Mouse (Mus musculus) cortical plate, adult 2 months (tissue): ENCODE measurements around the gene Grb14.

Source experiments
- CTCF ChIP-seq: fragments of 200-500 bp; IDR thresholded peaks from 2 replicates; pipeline ENCODE4 v1.5.1; 2011; ENCODE audit warnings: mild to moderate bottlenecking, control low read depth, low read length; ENCODE audit not compliant: insufficient read depth; ENCODE audit errors: extremely low read depth
- POLR2A ChIP-seq: fragments of 200-500 bp; IDR thresholded peaks from 2 replicates; pipeline ENCODE4 v1.6.1; 2011; ENCODE audit warnings: mild to moderate bottlenecking, low read length, control low read depth; ENCODE audit not compliant: insufficient read depth; ENCODE audit errors: extremely low read depth

DNA sequence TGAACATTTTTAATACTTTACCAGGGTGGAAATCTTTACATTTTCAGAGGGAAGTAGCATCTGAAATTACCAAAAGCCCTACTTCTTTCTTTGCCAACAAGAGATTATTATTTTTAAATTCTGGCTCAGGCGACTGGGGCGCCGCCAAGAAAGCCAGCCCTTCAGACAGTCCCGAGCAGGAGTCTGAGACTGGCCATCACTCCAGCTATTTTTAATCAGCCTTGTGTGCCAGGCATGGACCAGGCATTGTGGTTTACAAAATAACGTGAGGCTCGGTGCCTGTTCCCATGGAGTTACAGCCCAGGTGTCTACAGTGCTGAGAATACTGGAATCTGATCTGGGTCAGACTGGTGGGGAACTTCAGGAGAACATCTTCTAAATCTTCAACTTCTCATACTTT is 58.5 kb downstream of the Grb14 start:
- no peak for TF ChIP-seq POLR2A
- no peak for TF ChIP-seq CTCF
